Mouse (Mus musculus) heart, embryonic 11.5 days (tissue): ENCODE results near the gene Otogl. TPM values are rescaled to one million over a fixed set of nuclear protein-coding genes. Genes with fewer than 3 reads are reported as not detected.
A peak's percentile ranks its signal among the peaks of the same experiment; 100 is the strongest.

Experiments
- ATAC-seq: fragments of 200-750 bp; cut with Nextera tagmentation; replicated peaks from 2 replicates; pipeline ENCODE4 v1.8.0; 2017; ENCODE audit warnings: moderate library complexity; ENCODE audit not compliant: insufficient number of reproducible peaks, low FRiP score, low TSS enrichment
- H3K27ac ChIP-seq: fragments of 300-500 bp; sonication (generic); 2 replicates; pipeline ENCODE4 v1.5.1; 2014; ENCODE audit warnings: mild to moderate bottlenecking, low read depth, low read length
- H3K27me3 ChIP-seq: fragments of 300-500 bp; sonication (generic); 2 replicates; pipeline ENCODE4 v1.6.1; 2014; ENCODE audit warnings: mild to moderate bottlenecking, low read length, mixed read lengths; ENCODE audit not compliant: control insufficient read depth, insufficient read depth
- H3K36me3 ChIP-seq: fragments of 300-500 bp; sonication (generic); 2 replicates; pipeline ENCODE4 v1.6.1; 2014; ENCODE audit warnings: mild to moderate bottlenecking, low read length, moderate library complexity, mixed read lengths; ENCODE audit not compliant: control insufficient read depth, insufficient read depth
- H3K4me1 ChIP-seq: fragments of 300-500 bp; sonication (generic); 2 replicates; pipeline ENCODE4 v1.6.1; 2014; ENCODE audit warnings: low read length; ENCODE audit not compliant: control insufficient read depth, insufficient read depth
- H3K4me2 ChIP-seq: fragments of 300-500 bp; sonication (generic); 2 replicates; pipeline ENCODE4 v1.6.1; 2014; ENCODE audit warnings: mild to moderate bottlenecking, moderate library complexity
- H3K4me3 ChIP-seq: fragments of 300-500 bp; sonication (generic); 2 replicates; pipeline ENCODE4 v1.5.1; 2014; ENCODE audit warnings: low read depth, low read length
- H3K9ac ChIP-seq: fragments of 300-500 bp; sonication (generic); 2 replicates; pipeline ENCODE4 v1.6.1; 2014; ENCODE audit warnings: mild to moderate bottlenecking, low read depth, low read length, moderate library complexity
- H3K9me3 ChIP-seq: fragments of 300-500 bp; sonication (generic); replicated peaks from 2 replicates; pipeline ENCODE4 v1.6.1; 2016; ENCODE audit warnings: low read length; ENCODE audit not compliant: control insufficient read depth
- WGBS: fragments of 180-500 bp; shearing (Covaris S2); extraction: QIAGEN DNeasy Blood & Tissue Kit; methylation state at CpG from one replicate; pipeline ENCODE4 v1.1.7; 2014; ENCODE audit not compliant: insufficient replicate concordance; 5-methylcytosine and 5-hydroxymethylcytosine counted together
- polyA plus RNA-seq: library from polyadenylated mRNA; unstranded; fragments of >200 nt; fragmentation: Nextera tagmentation; extraction: Ambion mirVana; gene quantifications from 2 replicates; pipeline ENCODE4 v1.2.1, GENCODE M21; 2014

Otogl gene
- polyA plus RNA-seq, 1 experiment from 2014 or later, result 0.27 TPM

DNA sequence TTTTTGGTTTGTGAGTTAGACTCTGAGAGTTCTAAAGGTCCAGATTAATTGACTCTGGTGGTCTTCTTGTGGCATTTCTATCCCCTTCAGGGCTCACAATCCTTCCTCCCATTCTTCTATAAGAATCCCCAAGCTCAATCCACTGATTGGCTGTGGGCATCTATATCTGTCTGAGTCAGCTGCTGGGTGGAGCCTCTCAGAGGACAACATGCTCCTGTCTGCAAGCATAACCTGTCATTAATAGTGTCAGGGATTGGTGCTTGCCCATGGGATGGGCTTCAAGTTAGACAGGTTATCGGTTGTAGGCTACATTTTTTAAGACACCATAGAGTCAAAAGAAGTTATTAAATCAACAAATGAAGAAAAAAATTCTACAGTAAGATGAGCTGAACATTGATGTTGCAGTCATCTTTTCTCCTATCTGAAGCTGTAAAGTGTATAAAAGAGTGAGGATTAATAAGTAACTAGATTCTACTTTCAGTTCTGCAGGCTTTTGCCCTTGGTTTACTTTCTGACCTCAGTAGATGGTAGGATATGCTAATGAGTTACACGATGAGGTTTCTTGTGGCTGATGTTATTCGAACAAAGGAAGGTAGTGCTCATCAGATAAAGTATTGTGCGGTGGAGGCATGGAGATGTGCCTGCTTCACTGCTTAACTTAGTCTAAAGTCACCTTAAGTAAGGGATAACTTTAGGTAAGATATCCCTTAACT, 29.4 kb upstream of the Otogl start:
- H3K36me3 ChIP-seq, result no peaks in the 10 kb centered on the region
- H3K4me1 ChIP-seq, result peaks cover 6% of the 10 kb centered on the region; the same call in 1 of the 2 replicates
- H3K27ac ChIP-seq, result no peak overlapping the region
- H3K9ac ChIP-seq, result no peak overlapping the region
- WGBS, result 85% methylated on average over 4 of the region's 4 CpGs
- H3K9me3 ChIP-seq, result no peaks in the 10 kb centered on the region
- H3K27me3 ChIP-seq, result no peaks in the 10 kb centered on the region
- no peak overlapping the region for H3K4me3 ChIP-seq
- no peak for ATAC-seq
- no peak overlapping the region for H3K4me2 ChIP-seq

DNA sequence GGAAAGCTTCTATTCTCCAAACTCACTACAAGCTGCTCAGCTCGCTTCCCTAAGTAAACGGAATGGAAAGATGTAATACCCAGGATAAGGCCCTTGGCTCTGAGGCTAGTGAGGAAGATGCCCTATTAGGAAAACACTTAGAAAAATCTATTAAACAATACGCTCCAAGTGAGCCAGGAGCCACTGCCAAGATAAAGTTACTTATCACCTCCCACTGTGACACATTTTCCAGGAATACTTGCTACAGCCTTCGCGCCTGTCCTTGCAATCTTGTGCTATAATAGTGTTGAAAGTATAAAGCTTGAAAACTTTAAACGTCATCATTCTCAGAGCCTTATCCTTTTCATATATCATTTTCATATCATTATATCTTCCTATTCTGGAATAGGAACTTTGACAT, 28.4 kb upstream of the Otogl start:
- ATAC-seq, result no peak

GRCm38 (mm10) chr10:107939821-107940220, 27.9 kb upstream of the Otogl start:
- Histone ChIP-seq H3K9me3 (no peaks in the 10 kb centered on the region), H3K27ac (no peak overlapping the region), H3K4me1 (peaks cover 6% of the 10 kb centered on the region; the same call in 1 of the 2 replicates), H3K36me3 (no peaks in the 10 kb centered on the region), H3K4me2 (peak overlapping the region; percentile 22; the same call in 1 of the 2 replicates), H3K9ac (no peak overlapping the region), H3K4me3 (no peak overlapping the region), H3K27me3 (no peaks in the 10 kb centered on the region)
- ATAC-seq, result no peak
- WGBS, result 81% methylated on average over 6 of the region's 6 CpGs

More for the DNA sequence above, 28.4 kb upstream of the Otogl start:
- Histone ChIP-seq H3K4me1 (peaks cover 6% of the 10 kb centered on the region; the same call in 1 of the 2 replicates), H3K27me3 (no peaks in the 10 kb centered on the region), H3K4me3 (no peak overlapping the region), H3K9ac (no peak overlapping the region), H3K36me3 (no peaks in the 10 kb centered on the region), H3K4me2 (peak overlapping the region; percentile 22; the same call in 1 of the 2 replicates), H3K9me3 (no peaks in the 10 kb centered on the region), H3K27ac (no peak overlapping the region)
- 27% methylated on average over 6 of the region's 6 CpGs for WGBS

DNA sequence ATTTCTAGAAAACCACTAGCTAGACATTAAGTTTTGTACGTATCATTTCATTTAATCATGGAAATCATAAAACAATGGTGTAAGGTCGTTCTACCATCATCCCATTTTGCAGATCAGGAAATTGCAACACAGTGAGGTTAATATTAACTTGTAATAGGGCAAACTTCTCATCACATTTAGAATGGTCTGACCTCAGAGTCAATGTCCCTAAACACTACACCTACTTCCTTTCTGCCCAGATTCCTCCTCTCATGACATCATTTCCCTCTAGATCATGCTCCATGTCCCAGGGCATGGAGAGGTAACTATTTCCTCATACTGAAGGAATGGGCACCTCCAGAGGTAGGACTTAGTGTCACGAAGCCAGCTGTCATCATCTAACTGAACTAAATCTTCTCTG, 22.1 kb upstream of the Otogl start:
- ATAC-seq, result no peak
- H3K27ac ChIP-seq, result no peak overlapping the region
- no peaks in the 10 kb centered on the region for H3K9me3 ChIP-seq
- H3K9ac ChIP-seq, result no peak overlapping the region
- WGBS, result 77% methylated on average over 3 of the region's 3 CpGs
- no peak overlapping the region for H3K4me2 ChIP-seq
- no peaks in the 10 kb centered on the region for H3K27me3 ChIP-seq
- H3K36me3 ChIP-seq, result no peaks in the 10 kb centered on the region
- H3K4me3 ChIP-seq, result no peak overlapping the region
- peaks cover 20% of the 10 kb centered on the region for H3K4me1 ChIP-seq

DNA sequence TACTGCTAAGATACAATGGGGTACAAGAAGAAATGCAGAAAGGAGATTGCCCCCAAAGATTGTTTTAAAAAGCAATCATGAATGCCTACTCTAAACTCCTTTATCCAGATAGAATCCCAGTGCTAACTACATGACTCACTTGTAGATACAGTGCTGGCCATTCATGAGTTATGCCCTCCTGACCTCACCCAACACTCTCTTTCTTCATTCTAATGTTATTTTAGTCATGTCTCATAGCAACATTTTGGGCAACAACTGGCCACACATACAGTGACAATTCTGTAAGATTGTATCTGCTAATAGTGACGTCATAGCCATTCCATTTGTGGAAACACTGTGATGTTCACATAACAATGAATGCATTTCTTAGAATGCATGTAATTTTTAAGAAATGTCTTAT, 21.6 kb upstream of the Otogl start:
- WGBS, result 61% methylated on average over 1 of the region's 1 CpGs
- Histone ChIP-seq H3K4me2 (no peak overlapping the region), H3K27me3 (no peaks in the 10 kb centered on the region), H3K4me3 (no peak overlapping the region), H3K27ac (no peak overlapping the region), H3K9ac (no peak overlapping the region), H3K9me3 (no peaks in the 10 kb centered on the region), H3K4me1 (peaks cover 20% of the 10 kb centered on the region), H3K36me3 (no peaks in the 10 kb centered on the region)
- no peak for ATAC-seq

GRCm38 (mm10) chr10:107931833-107932828, 20.2 kb upstream of the Otogl start:
- WGBS, result 23% methylated on average over 9 of the region's 10 CpGs
- Histone ChIP-seq H3K9ac (peak overlapping the region; percentile 43; the same call in 1 of the 2 replicates), H3K27me3 (no peaks in the 10 kb centered on the region), H3K4me1 (peaks cover 20% of the 10 kb centered on the region), H3K9me3 (no peaks in the 10 kb centered on the region), H3K4me3 (no peak overlapping the region), H3K36me3 (no peaks in the 10 kb centered on the region), H3K4me2 (no peak overlapping the region; the same call in 1 of the 2 replicates), H3K27ac (peak overlapping the region; percentile 92)
- peak; percentile 55 for ATAC-seq

GRCm38 (mm10) chr10:107930471-107931021, 18.6 kb upstream of the Otogl start:
- H3K9me3 ChIP-seq, result no peaks in the 10 kb centered on the region
- H3K36me3 ChIP-seq, result no peaks in the 10 kb centered on the region
- peaks cover 20% of the 10 kb centered on the region for H3K4me1 ChIP-seq
- H3K27ac ChIP-seq, result peak overlapping the region; percentile 92
- no peaks in the 10 kb centered on the region for H3K27me3 ChIP-seq
- H3K9ac ChIP-seq, result no peak overlapping the region
- no peak overlapping the region for H3K4me2 ChIP-seq
- ATAC-seq, result peak; percentile 33; the same call in 1 of the 2 replicates
- 25% methylated on average over 7 of the region's 7 CpGs for WGBS
- H3K4me3 ChIP-seq, result no peak overlapping the region

- Histone ChIP-seq H3K4me3 (no peak overlapping the region), H3K9ac (no peak overlapping the region), H3K27me3 (no peaks in the 10 kb centered on the region), H3K27ac (no peak overlapping the region), H3K9me3 (no peaks in the 10 kb centered on the region), H3K4me2 (no peak overlapping the region), H3K36me3 (no peaks in the 10 kb centered on the region), H3K4me1 (peaks cover 15% of the 10 kb centered on the region)
- no peak for ATAC-seq
Measured at GRCm38 (mm10) chr10:107925306-107925705, 13.4 kb upstream of the Otogl start.
